Mouse (Mus musculus) liver, adult (tissue): Measurements from ENCODE around the gene Myod1.

Experiments used
- GATA4 ChIP-seq: IDR thresholded peaks from 2 replicates; pipeline ENCODE4 v1.6.1; 2014; ENCODE audit warnings: mild to moderate bottlenecking, low read length; ENCODE audit not compliant: insufficient replicate concordance

Myod1 gene

DNA sequence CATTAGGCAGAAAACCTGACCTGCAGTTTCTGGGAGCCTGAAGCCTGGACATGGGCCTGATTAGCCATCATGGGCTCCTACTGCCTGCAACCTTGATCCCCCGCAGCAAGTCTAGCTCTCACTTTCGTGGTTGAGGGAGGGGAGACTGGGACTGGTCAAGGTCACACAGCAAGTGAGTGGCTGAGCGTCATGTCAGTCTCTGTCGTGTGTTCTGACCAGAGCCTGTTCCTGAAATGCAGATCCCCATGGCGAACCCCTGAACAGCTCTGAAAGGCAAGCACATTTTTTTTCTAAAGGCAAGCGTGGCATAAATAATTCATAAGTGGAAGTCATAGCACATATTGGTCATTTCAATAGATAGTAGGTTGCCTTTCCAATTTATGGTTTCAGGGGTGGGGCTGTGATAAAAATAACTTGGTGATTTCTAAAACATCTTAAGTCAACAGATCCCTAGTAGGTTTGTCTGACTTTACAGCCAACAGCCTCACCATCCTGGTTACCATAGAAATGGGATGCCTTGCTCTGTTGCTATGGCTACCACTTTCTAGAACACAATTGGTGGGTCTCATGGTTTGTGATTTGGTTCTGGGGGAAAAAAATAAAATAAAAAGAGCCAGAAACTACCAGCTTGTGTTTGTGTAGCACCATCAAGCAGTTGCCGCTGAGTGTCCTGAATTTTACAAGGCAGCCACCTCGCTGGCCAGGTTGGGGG is 45.9 kb downstream of the Myod1 start:
- TF ChIP-seq GATA4: no peak

DNA sequence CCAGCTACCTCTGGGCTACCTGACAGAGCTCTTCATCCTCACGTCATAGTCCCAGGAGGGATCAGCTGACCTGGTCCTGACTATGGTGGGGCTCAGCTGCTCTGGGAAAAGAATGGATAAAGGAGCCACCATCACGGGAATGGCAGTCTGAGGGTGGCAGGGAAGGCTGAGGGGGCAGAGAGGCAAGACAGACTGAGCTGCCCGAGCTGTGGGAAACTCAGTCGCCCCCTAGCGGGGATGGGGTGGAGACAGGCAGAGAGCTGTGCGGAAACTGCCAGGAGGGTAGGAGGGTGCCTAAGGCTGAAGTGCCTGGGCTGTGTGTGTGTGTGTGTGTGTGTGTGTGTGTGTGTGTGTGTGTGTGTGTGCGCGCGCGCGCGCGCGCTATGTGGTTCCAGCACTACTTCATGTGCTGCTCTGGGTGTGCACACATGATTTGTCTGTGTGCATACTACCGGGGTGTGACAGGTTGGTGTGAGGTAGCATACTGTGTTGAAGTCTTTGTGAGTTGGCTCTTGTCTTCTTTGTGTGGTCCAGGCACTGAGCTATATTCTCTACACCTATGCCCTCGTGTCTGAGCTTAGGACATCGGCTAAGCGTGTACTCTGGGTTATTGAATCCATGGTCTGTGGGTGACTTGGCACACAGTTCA is 46.6 kb downstream of the Myod1 start:
- no peak for TF ChIP-seq GATA4

DNA sequence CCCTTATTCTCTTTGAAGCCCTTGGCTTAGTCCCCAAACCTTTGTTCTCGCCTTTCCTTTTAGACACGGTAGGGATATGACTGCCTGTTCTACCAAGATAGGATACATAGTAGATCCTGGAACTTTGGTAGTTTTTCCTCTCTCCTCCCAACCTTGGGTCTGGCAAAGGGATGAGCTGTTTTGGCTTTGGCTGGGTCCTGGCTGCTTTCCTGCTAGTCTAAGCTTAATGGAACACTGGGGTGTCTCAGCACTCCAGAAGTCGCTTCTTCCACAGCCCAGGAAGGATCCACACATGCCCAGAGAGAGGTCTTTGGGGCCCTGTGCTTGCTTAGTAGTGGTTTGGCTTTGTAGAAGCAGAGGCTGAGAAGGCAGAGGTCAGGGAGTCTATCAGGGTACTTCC is 47.7 kb downstream of the Myod1 start:
- no peak for TF ChIP-seq GATA4

- no peak for TF ChIP-seq GATA4
Measured at GRCm38 (mm10) chr7:46425012-46425411, 48.7 kb downstream of the Myod1 start.
